Mouse (Mus musculus): ENCODE results near the gene Tmem176b.

DNA sequence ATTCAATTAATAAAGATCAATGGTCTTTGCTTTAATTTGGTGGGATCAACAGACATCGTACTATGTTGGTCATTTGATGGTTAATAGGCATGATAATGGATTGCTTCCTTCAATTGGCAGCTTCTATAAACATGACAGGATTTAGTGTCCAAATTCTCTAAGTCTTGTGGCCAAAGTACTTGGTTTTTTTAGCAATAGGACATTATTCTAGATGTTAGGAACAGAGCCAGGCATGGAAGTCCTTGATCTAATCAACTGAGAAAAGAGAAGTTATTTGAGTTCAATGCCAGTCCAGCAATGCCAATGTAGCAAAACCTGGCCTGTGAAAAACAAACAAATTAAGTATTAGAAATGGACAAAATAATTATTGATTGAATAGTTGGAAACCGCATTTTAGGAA lies 55.7 kb downstream of the Tmem176b start:
- TF ChIP-seq POLR2A (IDR thresholded peaks at IDR 0.05; ENCODE audit: low read depth, low read length) (no peak), CTCF (IDR thresholded peaks at IDR 0.05; ENCODE audit: borderline replicate concordance, insufficient read depth, low read length) (no peak)

Measured in embryonic fibroblast, embryonic 13.5 days (primary cell).